11 mouse cellular contexts compared by ENCODE assay signal in the genomic region with DNA sequence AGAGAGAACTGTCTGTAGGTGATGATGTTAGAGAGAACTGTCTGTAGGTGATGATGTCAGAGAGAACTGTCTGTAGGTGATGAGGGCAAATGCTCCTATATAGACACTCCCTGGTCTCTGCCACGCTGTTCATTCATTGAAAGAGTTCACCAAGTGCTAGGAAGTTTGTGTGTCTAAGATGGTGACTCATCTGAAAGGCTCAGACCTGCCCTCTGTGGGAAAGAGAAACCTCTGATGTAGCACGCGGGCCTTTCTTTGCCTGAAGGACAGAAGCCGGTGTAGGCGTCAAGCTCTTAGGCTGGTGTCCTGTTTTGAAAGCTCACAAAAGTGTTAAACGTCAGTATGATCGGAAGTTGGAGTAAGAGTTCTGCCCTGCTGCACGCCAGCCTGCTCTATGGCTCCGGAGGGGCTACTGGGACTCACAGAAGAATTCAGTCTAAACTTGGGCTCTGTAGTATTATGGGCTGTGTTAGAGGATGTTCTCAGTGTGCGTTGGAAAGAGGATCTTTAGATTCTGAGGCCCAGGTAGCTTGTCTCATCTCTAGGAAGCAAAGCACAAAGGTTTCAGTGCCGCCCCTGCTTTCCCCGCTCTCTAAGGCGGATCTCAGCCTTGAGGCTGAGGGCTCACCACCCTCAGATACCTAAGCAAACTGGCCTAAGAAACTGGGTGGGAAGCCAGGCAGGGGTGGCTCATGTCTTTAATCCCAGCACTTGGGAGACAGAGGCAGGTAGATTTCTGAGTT. TPM values are rescaled to one million over a fixed set of nuclear protein-coding genes. Genes with fewer than 3 reads are reported as not detected.
DNase-seq lines count a peak whose midpoint lies in the region; ATAC-seq lines count a peak whose summit lies in the region.
"Had no signal": no experiment of that assay in that cellular context is flagged by ENCODE, and none has a peak within 500 bp of the region (broad histone marks: within the 10 kb centered on the region; RNA-seq: fewer than 3 reads in every experiment).

No protein-coding gene starts in this region.

- H3K27ac ChIP-seq in midbrain, embryonic 15.5 days, result no peak overlapping the region
- H3K27ac ChIP-seq in midbrain, embryonic 13.5 days, result no peak overlapping the region
- H3K27ac ChIP-seq in stomach, embryonic 16.5 days (ENCODE audit: low read length), result no peak overlapping the region; the same call in 1 of the 2 replicates
- H3K27ac ChIP-seq: heart, embryonic 15.5 days; hindbrain, embryonic 12.5 days; midbrain, embryonic 12.5 days had no signal

- H3K9ac ChIP-seq in midbrain, embryonic 15.5 days, result 0 out of 2 replicates have a peak overlapping the region, but pooled peaks have one; percentile 2
- no peak overlapping the region for H3K9ac ChIP-seq in midbrain, embryonic 13.5 days (replicated peaks)
- H3K9ac ChIP-seq in stomach, embryonic 16.5 days (ENCODE audit: low read length), result no peak overlapping the region
- H3K9ac ChIP-seq: heart, embryonic 15.5 days; midbrain, embryonic 12.5 days had no signal

- H3K9me3 ChIP-seq in midbrain, embryonic 15.5 days, result no peaks in the 10 kb centered on the region
- H3K9me3 ChIP-seq in midbrain, embryonic 13.5 days, result no peaks in the 10 kb centered on the region
- H3K9me3 ChIP-seq in stomach, embryonic 16.5 days (replicated peaks; ENCODE audit: control insufficient read depth, low read length), result no peaks in the 10 kb centered on the region
- H3K9me3 ChIP-seq: heart, embryonic 15.5 days; hindbrain, embryonic 12.5 days; midbrain, embryonic 12.5 days had no signal

- no peak overlapping the region for H3K4me3 ChIP-seq in midbrain, embryonic 15.5 days
- no peak overlapping the region for H3K4me3 ChIP-seq in midbrain, embryonic 13.5 days (replicated peaks)
- no peak overlapping the region for H3K4me3 ChIP-seq in stomach, embryonic 16.5 days (replicated peaks; ENCODE audit: low read length)

- no peak overlapping the region for H3K4me2 ChIP-seq in midbrain, embryonic 15.5 days
- H3K4me2 ChIP-seq in midbrain, embryonic 13.5 days (replicated peaks), result no peak overlapping the region
- H3K4me2 ChIP-seq in stomach, embryonic 16.5 days (ENCODE audit: low read depth, low read length), result no peak overlapping the region

- no peak for ATAC-seq in midbrain, embryonic 15.5 days (replicated peaks)
- no peak for ATAC-seq in midbrain, embryonic 13.5 days
- 0 out of 2 replicates have a peak, but pooled peaks have one; percentile 54 for ATAC-seq in stomach, embryonic 16.5 days (ENCODE audit: insufficient read depth, low FRiP score)
- ATAC-seq in monocyte, adult 5-6 weeks (replicated peaks; ENCODE audit: insufficient number of reproducible peaks, low FRiP score, low TSS enrichment, poor library complexity, severe bottlenecking), result no peak

- H3K36me3 ChIP-seq in midbrain, embryonic 15.5 days (replicated peaks), result no peaks in the 10 kb centered on the region
- H3K36me3 ChIP-seq in midbrain, embryonic 13.5 days, result no peaks in the 10 kb centered on the region
- H3K36me3 ChIP-seq in stomach, embryonic 16.5 days (ENCODE audit: control insufficient read depth, insufficient read depth, low read length), result no peaks in the 10 kb centered on the region
- H3K36me3 ChIP-seq: heart, embryonic 15.5 days; hindbrain, embryonic 12.5 days; midbrain, embryonic 12.5 days had no signal

- WGBS in midbrain, embryonic 15.5 days, result 79% methylated on average over 13 of the region's 13 CpGs
- 76% methylated on average over 13 of the region's 13 CpGs for WGBS in midbrain, embryonic 13.5 days
- 73% methylated on average over 13 of the region's 13 CpGs for WGBS in stomach, embryonic 16.5 days

- DNase-seq in adrenal gland, adult 2 months, result peak; percentile 51
- no peak for DNase-seq in adrenal gland, postnatal 25 days
- DNase-seq in adrenal gland, postnatal 36 days, result peak; percentile 31 to 48
- DNase-seq in left cerebral cortex, postnatal 36 days (ENCODE audit: low spot score in 2 of 2), result no peak

- intact Hi-C loops in left cerebral cortex, postnatal 36 days (cut with DNase I), result loop anchor here (1.0 to 10.0 kb wide), 3 partner anchors 162 to 453 kb away; a partner anchor contains a TSS

- H3K27me3 ChIP-seq in midbrain, embryonic 15.5 days (replicated peaks), result no peaks in the 10 kb centered on the region
- H3K27me3 ChIP-seq in midbrain, embryonic 13.5 days, result peaks cover 8% of the 10 kb centered on the region
- no peaks in the 10 kb centered on the region for H3K27me3 ChIP-seq in stomach, embryonic 16.5 days (ENCODE audit: control insufficient read depth, insufficient read depth, low read length)
- H3K27me3 ChIP-seq: heart, embryonic 15.5 days; hindbrain, embryonic 12.5 days had no signal

- H3K4me1 ChIP-seq in midbrain, embryonic 15.5 days, result peaks cover 7% of the 10 kb centered on the region
- H3K4me1 ChIP-seq in midbrain, embryonic 13.5 days (replicated peaks), result no peaks in the 10 kb centered on the region
- H3K4me1 ChIP-seq in stomach, embryonic 16.5 days (ENCODE audit: control insufficient read depth, insufficient read depth, low read length), result peaks cover 8% of the 10 kb centered on the region

RNA-seq across cellular contexts. Expression of a gene that starts 32.9 kb away (rescaled TPM):
- 10 to 100 TPM; 47.0 to 55.4 TPM for total RNA-seq in adrenal gland, adult 2 months (2021)
- polyA plus RNA-seq in adrenal gland, adult 2 months (2012; rRNA removed), result 145 and 155 TPM in 2 replicates
- 50.3 and 61.9 TPM in 2 replicates for total RNA-seq in adrenal gland, postnatal 25 days (2021)
- 49.8 and 58.2 TPM in 2 replicates for polyA plus RNA-seq in midbrain, embryonic 15.5 days (2015; fragmentation: Nextera tagmentation; extraction: Ambion mirVana)
- 65.5 and 67.5 TPM in 2 replicates for polyA plus RNA-seq in midbrain, embryonic 13.5 days (2015; fragmentation: Nextera tagmentation; extraction: Ambion mirVana)
- 10 to 100 TPM; 54.9 to 56.8 TPM for total RNA-seq in adrenal gland, postnatal 36 days (2021)
- polyA plus RNA-seq in stomach, embryonic 16.5 days (2015; fragmentation: Nextera tagmentation; extraction: Ambion mirVana), result 39.5 and 39.9 TPM in 2 replicates
- 10 to 100 TPM; 47.0 to 66.1 TPM for total RNA-seq in left cerebral cortex, postnatal 36 days (2021)
- 159 to 175 TPM (median 170 TPM) in 3 replicates for total RNA-seq in monocyte, adult 5-6 weeks (2017)

RNA-seq across cellular contexts. Expression of a gene that starts 48.4 kb away (rescaled TPM):
- 10 to 100 TPM; 21.4 to 29.3 TPM for total RNA-seq in adrenal gland, adult 2 months (2021)
- 14.6 and 19.2 TPM in 2 replicates for polyA plus RNA-seq in adrenal gland, adult 2 months (2012; rRNA removed)
- 26.0 and 27.0 TPM in 2 replicates for total RNA-seq in adrenal gland, postnatal 25 days (2021)
- polyA plus RNA-seq in midbrain, embryonic 15.5 days (2015; fragmentation: Nextera tagmentation; extraction: Ambion mirVana), result 5.9 and 7.1 TPM in 2 replicates
- polyA plus RNA-seq in midbrain, embryonic 13.5 days (2015; fragmentation: Nextera tagmentation; extraction: Ambion mirVana), result 3.3 and 5.7 TPM in 2 replicates
- 10 to 100 TPM; 25.3 to 34.9 TPM for total RNA-seq in adrenal gland, postnatal 36 days (2021)
- 74.0 and 88.1 TPM in 2 replicates for polyA plus RNA-seq in stomach, embryonic 16.5 days (2015; fragmentation: Nextera tagmentation; extraction: Ambion mirVana)
- total RNA-seq in left cerebral cortex, postnatal 36 days (2021), result 1 to 10 TPM; 7.5 to 8.1 TPM
- 2.1 to 7.3 TPM (median 4.2 TPM) in 3 replicates for total RNA-seq in monocyte, adult 5-6 weeks (2017)

Comparison
In these comparisons a context has a peak if more than half of its experiments do, and no peak if none do; other contexts are left out.
1. DNase-seq: peak in adrenal gland, adult 2 months (single experiment) and adrenal gland, postnatal 36 days (2 of 2); none in adrenal gland, postnatal 25 days (single experiment) and left cerebral cortex, postnatal 36 days (0 of 2).